Mouse (Mus musculus) MEL (cell line): ENCODE results near the gene Pcbp4. TPM values are rescaled to one million over a fixed set of nuclear protein-coding genes. Genes with fewer than 3 reads are reported as not detected.

ENCODE experiments used
- DNase-seq: peaks from one replicate; pipeline ENCODE4 v3.0.0; 2011; ENCODE audit warnings: low read depth, low spot score
- H3K27ac ChIP-seq: 2 replicates; pipeline ENCODE4 v1.5.1; 2012; ENCODE audit warnings: low read depth, mild to moderate bottlenecking, control low read depth, low read length, moderate library complexity; ENCODE audit not compliant: control insufficient read depth
- H3K27me3 ChIP-seq, 2 experiments: fragments of 150-350 bp in 1 of 2; sonication (generic) in 1 of 2; 2 replicates each; pipeline ENCODE4 v1.6.1; 2012; ENCODE audit warnings: low read length in 2 of 2, mild to moderate bottlenecking in 2 of 2, improper control_type of control experiment in 1 of 2, moderate library complexity in 1 of 2; ENCODE audit not compliant: insufficient read depth in 2 of 2, control insufficient read depth in 1 of 2
- H3K36me3 ChIP-seq, 2 experiments: 2 replicates each; pipeline ENCODE4 v1.6.1; 2012 to 2014; ENCODE audit warnings: low read length in 2 of 2, improper control_type of control experiment in 1 of 2, inconsistent platforms in 1 of 2, mild to moderate bottlenecking in 1 of 2; ENCODE audit not compliant: insufficient read depth in 2 of 2, control insufficient read depth in 1 of 2
- H3K4me1 ChIP-seq, 2 experiments: fragments of 150-350 bp in 1 of 2; sonication (generic) in 1 of 2; 2 replicates each; pipeline ENCODE4 v1.6.1; 2012; ENCODE audit warnings: low read length in 2 of 2, improper control_type of control experiment in 1 of 2, mild to moderate bottlenecking in 1 of 2; ENCODE audit not compliant: insufficient read depth in 2 of 2, control insufficient read depth in 1 of 2
- H3K4me3 ChIP-seq, 2 experiments: fragments of 150-350 bp in 1 of 2; sonication (generic) in 1 of 2; 2 replicates each; pipeline ENCODE4 v1.5.1; 2012; ENCODE audit warnings: low read depth in 2 of 2, low read length in 2 of 2, mild to moderate bottlenecking in 2 of 2, moderate library complexity in 2 of 2, control low read depth in 1 of 2, improper control_type of control experiment in 1 of 2; ENCODE audit not compliant: control insufficient read depth in 1 of 2, insufficient read depth in 1 of 2
- H3K79me2 ChIP-seq: 2 replicates; pipeline ENCODE4 v1.6.1; 2012; ENCODE audit warnings: mild to moderate bottlenecking, low read length, moderate library complexity; ENCODE audit not compliant: control insufficient read depth, poor library complexity, insufficient read depth
- H3K9ac ChIP-seq: 2 replicates; pipeline ENCODE4 v1.6.1; 2012; ENCODE audit warnings: low read depth, mild to moderate bottlenecking, control low read depth, low read length, moderate library complexity; ENCODE audit not compliant: control insufficient read depth, poor library complexity, severe bottlenecking
- H3K9me3 ChIP-seq: fragments of 150-350 bp; sonication (generic); replicated peaks from 2 replicates; pipeline ENCODE4 v1.6.1; 2012; ENCODE audit warnings: mild to moderate bottlenecking, low read length, improper control_type of control experiment, moderate library complexity; ENCODE audit not compliant: insufficient read depth
- CHD1 ChIP-seq: IDR thresholded peaks from 2 replicates; pipeline ENCODE4 v1.6.1; 2012; ENCODE audit warnings: low read depth, mild to moderate bottlenecking, inconsistent platforms, low read length, improper control_type of control experiment
- CHD2 ChIP-seq: IDR thresholded peaks from 2 replicates; pipeline ENCODE4 v1.6.1; 2011; ENCODE audit warnings: low read length, improper control_type of control experiment
- CTCF ChIP-seq, 3 experiments: IDR thresholded peaks in 2 of 3; conservative IDR thresholded peaks in 1 of 3; 2 replicates each; pipeline ENCODE4 v1.5.1; 2011 to 2012; ENCODE audit warnings: low read length in 3 of 3, low read depth in 2 of 3, mild to moderate bottlenecking in 2 of 3, improper control_type of control experiment in 1 of 3, inconsistent platforms in 1 of 3, mixed read lengths in 1 of 3, moderate library complexity in 1 of 3; ENCODE audit not compliant: control insufficient read depth in 1 of 3, insufficient read depth in 1 of 3, poor library complexity in 1 of 3, severe bottlenecking in 1 of 3
- E2F4 ChIP-seq: IDR thresholded peaks from 2 replicates; pipeline ENCODE4 v1.6.1; 2011; ENCODE audit warnings: low read depth, low read length, improper control_type of control experiment, borderline replicate concordance
- EP300 ChIP-seq, 2 experiments: IDR thresholded peaks; 2 replicates each; pipeline ENCODE4 v1.6.1; 2011; ENCODE audit warnings: improper control_type of control experiment in 2 of 2, low read length in 2 of 2, low read depth in 1 of 2, mild to moderate bottlenecking in 1 of 2
- ETS1 ChIP-seq: IDR thresholded peaks from 2 replicates; pipeline ENCODE4 v1.6.1; 2012; ENCODE audit warnings: low read depth, mild to moderate bottlenecking, inconsistent platforms, low read length, improper control_type of control experiment, moderate library complexity
- GABPA ChIP-seq: IDR thresholded peaks from 2 replicates; pipeline ENCODE4 v1.6.1; 2012; ENCODE audit warnings: low read depth, mild to moderate bottlenecking, inconsistent platforms, low read length, improper control_type of control experiment, moderate library complexity
- GATA1 ChIP-seq: IDR thresholded peaks from 2 replicates; pipeline ENCODE4 v1.6.1; 2011; ENCODE audit warnings: low read depth, low read length, improper control_type of control experiment
- JUND ChIP-seq: IDR thresholded peaks from 2 replicates; pipeline ENCODE4 v1.6.1; 2011; ENCODE audit warnings: low read depth, mild to moderate bottlenecking, improper control_type of control experiment, low read length
- KAT2A ChIP-seq: conservative IDR thresholded peaks from 2 replicates; pipeline ENCODE4 v1.6.1; 2012; ENCODE audit warnings: low read depth, low read length, improper control_type of control experiment, inconsistent platforms
- MAFK ChIP-seq: IDR thresholded peaks from 2 replicates; pipeline ENCODE4 v1.6.1; 2011; ENCODE audit warnings: low read depth, mild to moderate bottlenecking, low read length, improper control_type of control experiment, borderline replicate concordance
- MAX ChIP-seq: IDR thresholded peaks from 2 replicates; pipeline ENCODE4 v1.6.1; 2011; ENCODE audit warnings: low read length, improper control_type of control experiment
- MAZ ChIP-seq: IDR thresholded peaks from 2 replicates; pipeline ENCODE4 v1.6.1; 2012; ENCODE audit warnings: low read depth, mild to moderate bottlenecking, inconsistent platforms, low read length, improper control_type of control experiment
- MEF2A ChIP-seq: IDR thresholded peaks from 2 replicates; pipeline ENCODE4 v1.6.1; 2014; ENCODE audit warnings: low read depth, mild to moderate bottlenecking, inconsistent platforms, low read length, improper control_type of control experiment; ENCODE audit not compliant: poor library complexity, insufficient replicate concordance, severe bottlenecking; ENCODE audit errors: extremely low read depth
- MXI1 ChIP-seq: IDR thresholded peaks from 2 replicates; pipeline ENCODE4 v1.6.1; 2011; ENCODE audit warnings: mild to moderate bottlenecking, low read depth, low read length, improper control_type of control experiment
- MYB ChIP-seq: IDR thresholded peaks from 2 replicates; pipeline ENCODE4 v1.6.1; 2011; ENCODE audit warnings: mild to moderate bottlenecking, low read depth, low read length, improper control_type of control experiment
- NRF1 ChIP-seq: IDR thresholded peaks from 2 replicates; pipeline ENCODE4 v1.6.1; 2014; ENCODE audit warnings: low read depth, mild to moderate bottlenecking, inconsistent platforms, low read length, improper control_type of control experiment, moderate library complexity; ENCODE audit not compliant: poor library complexity, insufficient read depth, severe bottlenecking
- POLR2A ChIP-seq, 2 experiments: IDR thresholded peaks; 2 replicates each; pipeline ENCODE4 v1.6.1; 2011 to 2012; ENCODE audit warnings: low read length in 2 of 2, mild to moderate bottlenecking in 2 of 2, control low read depth in 1 of 2, improper control_type of control experiment in 1 of 2, low read depth in 1 of 2, moderate library complexity in 1 of 2; ENCODE audit not compliant: control insufficient read depth in 1 of 2, insufficient read depth in 1 of 2, poor library complexity in 1 of 2
- POLR2AphosphoS2 ChIP-seq: IDR thresholded peaks from 2 replicates; pipeline ENCODE4 v1.6.1; 2011; ENCODE audit warnings: low read length, improper control_type of control experiment
- POLR2AphosphoS5 ChIP-seq: IDR thresholded peaks from 2 replicates; pipeline ENCODE4 v1.6.1; 2012; ENCODE audit warnings: low read depth, borderline replicate concordance, mild to moderate bottlenecking, inconsistent platforms, low read length, moderate library complexity, mixed read lengths
- SIN3A ChIP-seq: IDR thresholded peaks from 2 replicates; pipeline ENCODE4 v1.6.1; 2012; ENCODE audit warnings: low read length, improper control_type of control experiment, inconsistent platforms
- SMC3 ChIP-seq: IDR thresholded peaks from 2 replicates; pipeline ENCODE4 v1.6.1; 2011; ENCODE audit warnings: low read depth, low read length, improper control_type of control experiment
- TBP ChIP-seq: IDR thresholded peaks from 2 replicates; pipeline ENCODE4 v1.8.0; 2011; ENCODE audit warnings: low read depth, low read length, improper control_type of control experiment
- TCF12 ChIP-seq: IDR thresholded peaks from 2 replicates; pipeline ENCODE4 v1.6.1; 2014; ENCODE audit warnings: low read depth, mild to moderate bottlenecking, inconsistent platforms, low read length, improper control_type of control experiment, moderate library complexity
- ZKSCAN1 ChIP-seq: IDR thresholded peaks from 2 replicates; pipeline ENCODE4 v1.6.1; 2012; ENCODE audit warnings: low read depth, mild to moderate bottlenecking, inconsistent platforms, low read length, improper control_type of control experiment, moderate library complexity
- ZMIZ1 ChIP-seq: IDR thresholded peaks from 2 replicates; pipeline ENCODE4 v1.6.1; 2012; ENCODE audit warnings: low read depth, mild to moderate bottlenecking, inconsistent platforms, low read length, improper control_type of control experiment, moderate library complexity
- ZNF384 ChIP-seq: IDR thresholded peaks from 2 replicates; pipeline ENCODE4 v1.6.1; 2012; ENCODE audit warnings: low read depth, mild to moderate bottlenecking, inconsistent platforms, low read length, improper control_type of control experiment
- polyA plus RNA-seq, 2 experiments: library from polyadenylated mRNA; stranded (reverse) in 1 of 2; unstranded in 1 of 2; fragments of >175 nt in 1 of 2; fragments of >200 nt in 1 of 2; gene quantifications; 2 replicates each; pipeline versions ENCODE4 v1.2.1 to v1.2.4; 2012; ENCODE audit warnings: low replicate concordance in 2 of 2, low read depth in 1 of 2; ENCODE audit not compliant: insufficient read length in 2 of 2, insufficient read depth in 1 of 2, missing spikeins in 1 of 2
- total RNA-seq: library from RNA; depleted of rRNA; stranded (reverse); fragments of 300-350 nt; gene quantifications from 2 replicates; pipeline ENCODE4 v1.2.3, GENCODE M21; 2012

The Pcbp4 gene
- total and polyA plus RNA-seq, 3 experiments, result 7.7 to 36.6 TPM; not detected in 1

GRCm38 (mm10) chr9:106476924-106477484, 23.9 kb downstream of the Pcbp4 start, which contains the start of gene Parp3 (continued):
- TF ChIP-seq E2F4 (no peak), ZNF384 (no peak)

- no peaks in the 10 kb centered on the region for H3K27me3 ChIP-seq
- TF ChIP-seq ZMIZ1 (no peak), CHD1 (no peak), POLR2AphosphoS2 (0 out of 2 replicates have a peak, but pooled peaks have one; percentile 7), ZNF384 (no peak), EP300 (IDR thresholded peaks at IDR 0.05; ENCODE audit: low read depth in 1 of 2, low read length in 2 of 2) (no peak), MAX (no peak), SIN3A (no peak), TCF12 (no peak; the same call in 1 of the 2 replicates), ETS1 (peak; percentile 31; the same call in 1 of the 2 replicates), GATA1 (peak; percentile 65), NRF1 (no peak), MEF2A (no peak), MAZ (0 out of 2 replicates have a peak, but pooled peaks have one; percentile 46), MYB (no peak), CTCF (IDR thresholded peaks at IDR 0.05 in 2 of 3, conservative IDR thresholded peaks at IDR 0.05 in 1 of 3; ENCODE audit: control insufficient read depth in 1 of 3, insufficient read depth in 1 of 3, low read depth in 2 of 3, low read length in 3 of 3, poor library complexity in 1 of 3, severe bottlenecking in 1 of 3) (no peak), GABPA (no peak), TBP (peak; percentile 30; the same call in 1 of the 2 replicates), JUND (no peak), MXI1 (no peak), CHD2 (no peak), KAT2A (no peak), MAFK (no peak), E2F4 (no peak), ZKSCAN1 (no peak), SMC3 (no peak), POLR2A (IDR thresholded peaks at IDR 0.05; ENCODE audit: control insufficient read depth in 1 of 2, insufficient read depth in 1 of 2, low read depth in 1 of 2, low read length in 2 of 2, poor library complexity in 1 of 2) (peak; percentile 0 to 48; a peak in 1 of 4 replicates), POLR2AphosphoS5 (no peak)
- peak; percentile 70 for DNase-seq
- H3K27ac ChIP-seq, result peak overlapping the region; percentile 68
- H3K4me1 ChIP-seq, result peaks cover 0 to 11% of the 10 kb centered on the region in 2 experiments; a peak in 3 of 4 replicates
- H3K9ac ChIP-seq, result peak overlapping the region; percentile 81
- H3K4me3 ChIP-seq, result peak overlapping the region; percentile 70 to 78
- H3K9me3 ChIP-seq, result no peaks in the 10 kb centered on the region
- H3K79me2 ChIP-seq, result peaks cover 27% of the 10 kb centered on the region
- peaks cover 0 to 3% of the 10 kb centered on the region in 2 experiments; a peak in 3 of 4 replicates for H3K36me3 ChIP-seq
These were observed 24.6 kb downstream of the Pcbp4 start for GRCm38 (mm10) chr9:106477649-106478048.
